10 mouse cellular contexts compared by ENCODE assay signal in genomic region chr1:152573470-152574059, GRCm38 (mm10).
DNase-seq lines count a peak whose midpoint lies in the region; ATAC-seq and TF ChIP-seq lines count a peak whose summit lies in the region.
"Had no signal": no experiment of that assay in that cellular context is flagged by ENCODE, and none has a peak within 500 bp of the region (broad histone marks: within the 10 kb centered on the region; RNA-seq: fewer than 3 reads in every experiment).

No protein-coding gene starts in this region.

- no peak for TF ChIP-seq CTCF in ES-Bruce4 (IDR thresholded peaks at IDR 0.05; ENCODE audit: low read depth, low read length)

- no peak for TF ChIP-seq POLR2A in ES-Bruce4 (IDR thresholded peaks at IDR 0.05; ENCODE audit: insufficient read depth, low read length)

- peak overlapping the region; percentile 55 for H3K27ac ChIP-seq in heart, embryonic 12.5 days (ENCODE audit: poor library complexity, severe bottlenecking)
- H3K27ac ChIP-seq in ES-Bruce4 (ENCODE audit: insufficient read depth, low read length): no peak overlapping the region
- peak overlapping the region; percentile 44 for H3K27ac ChIP-seq in brown adipose tissue, adult 24 weeks (replicated peaks; ENCODE audit: low read depth, low read length)

- no peak for ATAC-seq in heart, embryonic 12.5 days (ENCODE audit: insufficient number of reproducible peaks, low FRiP score)

- H3K9ac ChIP-seq in heart, embryonic 12.5 days: no peak overlapping the region
- no peak overlapping the region for H3K9ac ChIP-seq in ES-Bruce4 (ENCODE audit: low read depth, poor library complexity, severe bottlenecking)
- H3K9ac ChIP-seq: embryonic facial prominence, embryonic 12.5 days; lung, embryonic 15.5 days had no signal

- intact Hi-C loops in gastrocnemius, postnatal 36 days (cut with DNase I): no loop called here

- no peaks in the 10 kb centered on the region for H3K9me3 ChIP-seq in heart, embryonic 12.5 days (replicated peaks)
- H3K9me3 ChIP-seq in ES-Bruce4 (replicated peaks; ENCODE audit: control insufficient read depth, insufficient read depth, low read length, poor library complexity, severe bottlenecking): no peaks in the 10 kb centered on the region
- H3K9me3 ChIP-seq: embryonic facial prominence, embryonic 12.5 days; lung, embryonic 15.5 days had no signal

- no peaks in the 10 kb centered on the region for H3K27me3 ChIP-seq in heart, embryonic 12.5 days (replicated peaks)
- H3K27me3 ChIP-seq in ES-Bruce4 (ENCODE audit: control insufficient read depth, insufficient read depth, low read length, poor library complexity, severe bottlenecking): no peaks in the 10 kb centered on the region
- H3K27me3 ChIP-seq: embryonic facial prominence, embryonic 12.5 days; lung, embryonic 15.5 days had no signal

- no peak for DNase-seq in heart, adult 11 months
- peak; percentile 75 for DNase-seq in kidney, postnatal 14 days
- no peak for DNase-seq in frontal cortex, postnatal 10 days (ENCODE audit: low spot score in 2 of 2)
- DNase-seq in gastrocnemius, postnatal 4 days (ENCODE audit: low spot score in 2 of 2): no peak
- DNase-seq in gastrocnemius, postnatal 36 days: no peak

- H3K4me2 ChIP-seq in heart, embryonic 12.5 days: no peak overlapping the region
- H3K4me2 ChIP-seq: embryonic facial prominence, embryonic 12.5 days; lung, embryonic 15.5 days had no signal

- 33% methylated on average over 8 of the region's 8 CpGs for WGBS in heart, embryonic 12.5 days

- peaks cover 60% of the 10 kb centered on the region for H3K4me1 ChIP-seq in heart, embryonic 12.5 days (replicated peaks)
- H3K4me1 ChIP-seq in ES-Bruce4 (ENCODE audit: control insufficient read depth, insufficient read depth, low read length): peaks cover 8% of the 10 kb centered on the region
- peaks cover 65% of the 10 kb centered on the region for H3K4me1 ChIP-seq in brown adipose tissue, adult 24 weeks (ENCODE audit: control insufficient read depth, insufficient read depth, insufficient read length, low read length)

- no peak overlapping the region for H3K4me3 ChIP-seq in heart, embryonic 12.5 days
- H3K4me3 ChIP-seq in ES-Bruce4 (ENCODE audit: low read depth, low read length): no peak overlapping the region
- no peak overlapping the region for H3K4me3 ChIP-seq in brown adipose tissue, adult 24 weeks (ENCODE audit: insufficient read depth, low read depth, low read length)
- H3K4me3 ChIP-seq: embryonic facial prominence, embryonic 12.5 days; lung, embryonic 15.5 days had no signal

- H3K36me3 ChIP-seq in heart, embryonic 12.5 days: peaks cover 24% of the 10 kb centered on the region
- no peaks in the 10 kb centered on the region for H3K36me3 ChIP-seq in ES-Bruce4 (ENCODE audit: control insufficient read depth, insufficient read depth, low read length, poor library complexity, severe bottlenecking)
- H3K36me3 ChIP-seq: embryonic facial prominence, embryonic 12.5 days; lung, embryonic 15.5 days had no signal

- TF ChIP-seq EP300 in ES-Bruce4 (IDR thresholded peaks at IDR 0.05; ENCODE audit: insufficient read depth, low read depth, low read length): peak; percentile 29; the same call in 1 of the 2 replicates
